In genomic region chr4:126260520-126261201, GRCm38 (mm10) we compare ENCODE assay signal across 8 mouse cellular contexts. TPM values are rescaled to one million over a fixed set of nuclear protein-coding genes. Genes with fewer than 3 reads are reported as not detected.
DNase-seq lines count a peak whose midpoint lies in the region; ATAC-seq and TF ChIP-seq lines count a peak whose summit lies in the region.

No protein-coding gene starts in this region.

- H3K4me3 ChIP-seq in midbrain, embryonic 11.5 days (ENCODE audit: low read depth, low read length): no peak overlapping the region
- H3K4me3 ChIP-seq in midbrain, embryonic 15.5 days: no peak overlapping the region
- peak overlapping the region; percentile 19 for H3K4me3 ChIP-seq in bone marrow macrophage, adult 2 months (ENCODE audit: insufficient read depth, low read length)
- peak overlapping the region; percentile 35 for H3K4me3 ChIP-seq in liver, embryonic 16.5 days (ENCODE audit: low read depth, low read length)
- H3K4me3 ChIP-seq in neural tube, embryonic 14.5 days (ENCODE audit: low read depth, low read length): no peak overlapping the region

- no peaks in the 10 kb centered on the region for H3K36me3 ChIP-seq in midbrain, embryonic 11.5 days (ENCODE audit: control insufficient read depth, insufficient read depth, low read length)
- no peaks in the 10 kb centered on the region for H3K36me3 ChIP-seq in midbrain, embryonic 15.5 days (replicated peaks)
- H3K36me3 ChIP-seq in liver, embryonic 16.5 days (ENCODE audit: control insufficient read depth, insufficient read depth): no peaks in the 10 kb centered on the region
- H3K36me3 ChIP-seq in neural tube, embryonic 14.5 days (ENCODE audit: control insufficient read depth, insufficient read depth, low read length): no peaks in the 10 kb centered on the region

- DNase-seq in midbrain, embryonic 11.5 days (ENCODE audit: low spot score, missing footprints): peak; percentile 89
- DNase-seq in gastrocnemius, adult 8-10 months (ENCODE audit: low spot score in 2 of 2): peak; percentile 88 to 93
- DNase-seq in induced T-regulatory cell, adult 2 months (ENCODE audit: low read depth): peak; percentile 83

- TF ChIP-seq CTCF in bone marrow macrophage, adult 2 months (IDR thresholded peaks at IDR 0.05; ENCODE audit: low read depth, low read length): no peak

- H3K27me3 ChIP-seq in midbrain, embryonic 11.5 days (ENCODE audit: control insufficient read depth, insufficient read depth, low read length): no peaks in the 10 kb centered on the region
- H3K27me3 ChIP-seq in midbrain, embryonic 15.5 days (replicated peaks): no peaks in the 10 kb centered on the region
- H3K27me3 ChIP-seq in liver, embryonic 16.5 days (ENCODE audit: control insufficient read depth, insufficient read depth, low read depth, low read length): peaks cover 36% of the 10 kb centered on the region
- no peaks in the 10 kb centered on the region for H3K27me3 ChIP-seq in neural tube, embryonic 14.5 days (ENCODE audit: control insufficient read depth, insufficient read depth, low read length)

- peak overlapping the region; percentile 17; the same call in 1 of the 2 replicates for H3K9ac ChIP-seq in midbrain, embryonic 11.5 days (ENCODE audit: low read length)
- H3K9ac ChIP-seq in midbrain, embryonic 15.5 days: no peak overlapping the region
- H3K9ac ChIP-seq in liver, embryonic 16.5 days (ENCODE audit: low read depth, low read length): peak overlapping the region; percentile 46
- H3K9ac ChIP-seq in neural tube, embryonic 14.5 days (replicated peaks; ENCODE audit: low read depth, low read length): no peak overlapping the region

- H3K9me3 ChIP-seq in midbrain, embryonic 11.5 days (ENCODE audit: control insufficient read depth, low read length): no peaks in the 10 kb centered on the region
- no peaks in the 10 kb centered on the region for H3K9me3 ChIP-seq in midbrain, embryonic 15.5 days
- H3K9me3 ChIP-seq in liver, embryonic 16.5 days (replicated peaks; ENCODE audit: control insufficient read depth, low read length): no peaks in the 10 kb centered on the region
- no peaks in the 10 kb centered on the region for H3K9me3 ChIP-seq in neural tube, embryonic 14.5 days (ENCODE audit: control insufficient read depth, low read length)

- ATAC-seq in midbrain, embryonic 11.5 days (ENCODE audit: low FRiP score): no peak
- no peak for ATAC-seq in midbrain, embryonic 15.5 days (replicated peaks)
- peak; percentile 74 for ATAC-seq in liver, embryonic 16.5 days (ENCODE audit: low read depth)
- no peak for ATAC-seq in neural tube, embryonic 14.5 days (ENCODE audit: low read depth)
- no peak for ATAC-seq in inflammation-experienced regulatory T-cells, adult 6 months

- peaks cover 43% of the 10 kb centered on the region for H3K4me1 ChIP-seq in midbrain, embryonic 11.5 days (ENCODE audit: control insufficient read depth, insufficient read depth, low read length)
- peaks cover 32% of the 10 kb centered on the region for H3K4me1 ChIP-seq in midbrain, embryonic 15.5 days
- H3K4me1 ChIP-seq in bone marrow macrophage, adult 2 months (ENCODE audit: control insufficient read depth, insufficient read depth, low read length): peaks cover 34% of the 10 kb centered on the region
- H3K4me1 ChIP-seq in liver, embryonic 16.5 days (ENCODE audit: control insufficient read depth, low read depth, low read length): peaks cover 55% of the 10 kb centered on the region
- peaks cover 39% of the 10 kb centered on the region for H3K4me1 ChIP-seq in neural tube, embryonic 14.5 days (ENCODE audit: control insufficient read depth, insufficient read depth, low read length)

- peak overlapping the region; percentile 7 for H3K4me2 ChIP-seq in midbrain, embryonic 11.5 days
- no peak overlapping the region for H3K4me2 ChIP-seq in midbrain, embryonic 15.5 days
- peak overlapping the region; percentile 65 for H3K4me2 ChIP-seq in liver, embryonic 16.5 days (ENCODE audit: low read depth, low read length)
- no peak overlapping the region for H3K4me2 ChIP-seq in neural tube, embryonic 14.5 days (ENCODE audit: low read depth, low read length)

- no peak for TF ChIP-seq POLR2A in bone marrow macrophage, adult 2 months (IDR thresholded peaks at IDR 0.05; ENCODE audit: borderline replicate concordance, low read depth, low read length)

- WGBS in midbrain, embryonic 11.5 days: 6% methylated on average over 10 of the region's 10 CpGs
- WGBS in midbrain, embryonic 15.5 days: 10% methylated on average over 10 of the region's 10 CpGs
- 5% methylated on average over 10 of the region's 10 CpGs for WGBS in liver, embryonic 16.5 days (ENCODE audit: insufficient replicate concordance)
- WGBS in neural tube, embryonic 14.5 days: 10% methylated on average over 10 of the region's 10 CpGs

- peak overlapping the region; percentile 84 for H3K27ac ChIP-seq in midbrain, embryonic 11.5 days (ENCODE audit: low read depth, low read length)
- no peak overlapping the region for H3K27ac ChIP-seq in midbrain, embryonic 15.5 days
- peak overlapping the region; percentile 96 for H3K27ac ChIP-seq in bone marrow macrophage, adult 2 months (ENCODE audit: insufficient read depth, low read depth, low read length)
- peak overlapping the region; percentile 79 for H3K27ac ChIP-seq in liver, embryonic 16.5 days (ENCODE audit: low read length)
- peak overlapping the region; percentile 44; the same call in 1 of the 2 replicates for H3K27ac ChIP-seq in neural tube, embryonic 14.5 days (ENCODE audit: low read depth, low read length)

RNA-seq across cellular contexts. Expression of gene Trappc3, which starts 1.5 kb away (rescaled TPM):
- polyA plus RNA-seq in midbrain, embryonic 11.5 days (2014; fragmentation: Nextera tagmentation; extraction: Ambion mirVana): 37.1 and 38.9 TPM in 2 replicates
- polyA plus RNA-seq in midbrain, embryonic 15.5 days (2015; fragmentation: Nextera tagmentation; extraction: Ambion mirVana): 184 and 188 TPM in 2 replicates
- 69.6 and 79.6 TPM in 2 replicates for polyA plus RNA-seq in bone marrow macrophage, adult 2 months (2012; ENCODE audit: insufficient read depth, insufficient read length, missing spikeins)
- 10 to 100 TPM; 19.7 to 23.2 (median 22.3) TPM for total RNA-seq in gastrocnemius, adult 8-10 months (2022)
- 29.3 and 32.4 TPM in 2 replicates for polyA plus RNA-seq in liver, embryonic 16.5 days (2015; fragmentation: Nextera tagmentation; extraction: Ambion mirVana)
- polyA plus RNA-seq in neural tube, embryonic 14.5 days (2014; fragmentation: Nextera tagmentation; extraction: Ambion mirVana): 32.9 and 68.5 TPM in 2 replicates
- 10 to 100 TPM; 55.8 to 71.3 (median 70.8) TPM for polyA plus RNA-seq in inflammation-experienced regulatory T-cells, adult 6 months (2017; shearing (Covaris generic))

RNA-seq across cellular contexts. Expression of gene Map7d1, which starts 4.5 kb away (rescaled TPM):
- 61.8 and 68.7 TPM in 2 replicates for polyA plus RNA-seq in midbrain, embryonic 11.5 days (2014; fragmentation: Nextera tagmentation; extraction: Ambion mirVana)
- polyA plus RNA-seq in midbrain, embryonic 15.5 days (2015; fragmentation: Nextera tagmentation; extraction: Ambion mirVana): 85.4 and 92.1 TPM in 2 replicates
- polyA plus RNA-seq in bone marrow macrophage, adult 2 months (2012; ENCODE audit: insufficient read depth, insufficient read length, missing spikeins): 131 and 139 TPM in 2 replicates
- 100 to 1,000 TPM; 138 to 195 (median 173) TPM for total RNA-seq in gastrocnemius, adult 8-10 months (2022)
- 4.6 and 5.8 TPM in 2 replicates for polyA plus RNA-seq in liver, embryonic 16.5 days (2015; fragmentation: Nextera tagmentation; extraction: Ambion mirVana)
- 69.6 and 79.7 TPM in 2 replicates for polyA plus RNA-seq in neural tube, embryonic 14.5 days (2014; fragmentation: Nextera tagmentation; extraction: Ambion mirVana)
- polyA plus RNA-seq in inflammation-experienced regulatory T-cells, adult 6 months (2017; shearing (Covaris generic)): 1 to 10 TPM; 3.2 to 6.6 (median 5.1) TPM

RNA-seq across cellular contexts. Expression of gene Col8a2, which starts 25.9 kb away (rescaled TPM):
- 9.1 and 9.5 TPM in 2 replicates for polyA plus RNA-seq in midbrain, embryonic 11.5 days (2014; fragmentation: Nextera tagmentation; extraction: Ambion mirVana)
- polyA plus RNA-seq in midbrain, embryonic 15.5 days (2015; fragmentation: Nextera tagmentation; extraction: Ambion mirVana): 2.6 and 2.9 TPM in 2 replicates
- not detected in 2 replicates for polyA plus RNA-seq in bone marrow macrophage, adult 2 months (2012; ENCODE audit: insufficient read depth, insufficient read length, missing spikeins)
- total RNA-seq in gastrocnemius, adult 8-10 months (2022): 1 to 10 TPM in 2 of 4 experiments, under 1 TPM in 2; 0.46 to 1.6 (median 1.1) TPM
- polyA plus RNA-seq in liver, embryonic 16.5 days (2015; fragmentation: Nextera tagmentation; extraction: Ambion mirVana): 0.57 and 0.71 TPM in 2 replicates
- polyA plus RNA-seq in neural tube, embryonic 14.5 days (2014; fragmentation: Nextera tagmentation; extraction: Ambion mirVana): 1.3 and 6.1 TPM in 2 replicates
- polyA plus RNA-seq in inflammation-experienced regulatory T-cells, adult 6 months (2017; shearing (Covaris generic)): not detected

RNA-seq across cellular contexts. Expression of gene Thrap3, which starts 58.1 kb away (rescaled TPM):
- polyA plus RNA-seq in midbrain, embryonic 11.5 days (2014; fragmentation: Nextera tagmentation; extraction: Ambion mirVana): 192 and 219 TPM in 2 replicates
- 140 and 150 TPM in 2 replicates for polyA plus RNA-seq in midbrain, embryonic 15.5 days (2015; fragmentation: Nextera tagmentation; extraction: Ambion mirVana)
- polyA plus RNA-seq in bone marrow macrophage, adult 2 months (2012; ENCODE audit: insufficient read depth, insufficient read length, missing spikeins): 230 and 236 TPM in 2 replicates
- total RNA-seq in gastrocnemius, adult 8-10 months (2022): 100 to 1,000 TPM in 3 of 4 experiments, 10 to 100 TPM in 1; 95.8 to 107 (median 105) TPM
- 78.1 and 78.4 TPM in 2 replicates for polyA plus RNA-seq in liver, embryonic 16.5 days (2015; fragmentation: Nextera tagmentation; extraction: Ambion mirVana)
- 128 and 138 TPM in 2 replicates for polyA plus RNA-seq in neural tube, embryonic 14.5 days (2014; fragmentation: Nextera tagmentation; extraction: Ambion mirVana)
- 100 to 1,000 TPM; 198 to 359 (median 205) TPM for polyA plus RNA-seq in inflammation-experienced regulatory T-cells, adult 6 months (2017; shearing (Covaris generic))

Comparison
In these comparisons a context has a peak if more than half of its experiments do, and no peak if none do; other contexts are left out.
1. H3K4me2 ChIP-seq: peak in midbrain, embryonic 11.5 days (single experiment) and liver, embryonic 16.5 days (single experiment); none in midbrain, embryonic 15.5 days (single experiment) and neural tube, embryonic 14.5 days (single experiment).
2. H3K9ac ChIP-seq: peak in midbrain, embryonic 11.5 days (single experiment) and liver, embryonic 16.5 days (single experiment); none in midbrain, embryonic 15.5 days (single experiment) and neural tube, embryonic 14.5 days (single experiment).
3. H3K4me3 ChIP-seq: peak in bone marrow macrophage, adult 2 months (single experiment) and liver, embryonic 16.5 days (single experiment); none in midbrain, embryonic 11.5 days (single experiment), midbrain, embryonic 15.5 days (single experiment) and neural tube, embryonic 14.5 days (single experiment).
4. Peak in every context shown above with its lines, with median percentiles within 50 percentile points of each other: DNase-seq.